Mouse (Mus musculus) myocyte (in vitro differentiated cells): ENCODE measurements around the gene Cttnbp2nl.

Experiments
- E2F4 ChIP-seq: IDR thresholded peaks from one replicate; pipeline ENCODE4 v1.6.1; 2011; ENCODE audit warnings: mild to moderate bottlenecking, control low read depth, moderate library complexity; ENCODE audit not compliant: insufficient read depth
- MAX ChIP-seq: IDR thresholded peaks from one replicate; pipeline ENCODE4 v1.6.1; 2011; ENCODE audit warnings: low read depth, mild to moderate bottlenecking, control low read depth
- POLR2A ChIP-seq: IDR thresholded peaks from one replicate; pipeline ENCODE4 v1.6.1; 2011; ENCODE audit warnings: low read depth, mild to moderate bottlenecking, control low read depth, moderate library complexity; ENCODE audit not compliant: insufficient read length
- REST ChIP-seq: IDR thresholded peaks from one replicate; pipeline ENCODE4 v1.6.1; 2011; ENCODE audit warnings: mild to moderate bottlenecking, control low read depth, moderate library complexity; ENCODE audit not compliant: insufficient read depth, insufficient read length
- USF1 ChIP-seq: IDR thresholded peaks from one replicate; pipeline ENCODE4 v1.6.1; 2011; ENCODE audit warnings: low read depth, mild to moderate bottlenecking, control low read depth, moderate library complexity

DNA sequence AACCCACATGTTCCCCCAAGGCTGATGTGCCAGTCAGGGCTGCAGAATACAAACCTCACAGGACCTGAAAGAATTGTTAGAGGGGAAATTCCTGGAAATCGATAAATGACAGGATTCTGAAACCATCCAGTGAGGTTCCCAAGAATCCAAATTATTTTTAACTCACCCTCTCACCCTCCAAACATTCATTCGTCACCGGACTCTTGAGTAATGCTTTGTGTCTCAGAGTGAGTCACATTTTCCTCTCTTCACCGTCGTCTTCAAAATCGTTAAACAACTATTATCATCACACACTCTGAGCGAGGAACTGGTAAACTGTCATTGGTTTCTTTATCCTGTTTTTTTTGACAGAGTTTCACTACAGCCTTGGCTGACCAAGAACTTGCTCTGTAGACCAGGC, 7.0 kb upstream of the Cttnbp2nl start:
- TF ChIP-seq POLR2A (no peak), USF1 (no peak), MAX (no peak), E2F4 (no peak), REST (no peak)
